Mouse (Mus musculus) forebrain, embryonic 11.5 days (tissue): ENCODE measurements around the gene Gm49361. TPM values are rescaled to one million over a fixed set of nuclear protein-coding genes. Genes with fewer than 3 reads are reported as not detected.
A peak's percentile ranks its signal among the peaks of the same experiment; 100 is the strongest.
"Not testable (repeated sequence)": the region's sequence is repeated elsewhere in the genome, so short reads cannot be mapped to it uniquely, and the experiment has no call there.

Experiments used
- ATAC-seq: fragments of 200-750 bp; cut with Nextera tagmentation; replicated peaks from 2 replicates; pipeline ENCODE4 v1.8.0; 2017; ENCODE audit warnings: moderate TSS enrichment; ENCODE audit not compliant: low FRiP score
- DNase-seq: peaks from one replicate; pipeline ENCODE4 v3.0.0-alpha.2; 2017; ENCODE audit warnings: low spot score
- H3K27ac ChIP-seq: fragments of 300-500 bp; sonication (generic); 2 replicates; pipeline ENCODE4 v1.5.1; 2014; ENCODE audit warnings: low read depth, low read length
- H3K27me3 ChIP-seq: fragments of 300-500 bp; sonication (generic); 2 replicates; pipeline ENCODE4 v1.6.1; 2014; ENCODE audit warnings: mild to moderate bottlenecking, low read length, mixed read lengths; ENCODE audit not compliant: control insufficient read depth, insufficient read depth
- H3K36me3 ChIP-seq: fragments of 300-500 bp; sonication (generic); 2 replicates; pipeline ENCODE4 v1.6.1; 2014; ENCODE audit warnings: mild to moderate bottlenecking, low read length, moderate library complexity, mixed read lengths; ENCODE audit not compliant: control insufficient read depth, insufficient read depth
- H3K4me1 ChIP-seq: fragments of 300-500 bp; sonication (generic); replicated peaks from 2 replicates; pipeline ENCODE4 v1.6.1; 2014; ENCODE audit warnings: low read length, mixed read lengths; ENCODE audit not compliant: control insufficient read depth, insufficient read depth
- H3K4me2 ChIP-seq: fragments of 300-500 bp; sonication (generic); 2 replicates; pipeline ENCODE4 v1.6.1; 2014; ENCODE audit warnings: low read depth, mild to moderate bottlenecking, low read length, moderate library complexity, mixed read lengths; ENCODE audit not compliant: severe bottlenecking
- H3K4me3 ChIP-seq: fragments of 300-500 bp; sonication (generic); 2 replicates; pipeline ENCODE4 v1.5.1; 2014; ENCODE audit warnings: low read depth, low read length
- H3K9ac ChIP-seq: fragments of 300-500 bp; sonication (generic); 2 replicates; pipeline ENCODE4 v1.6.1; 2014; ENCODE audit warnings: low read length
- H3K9me3 ChIP-seq: fragments of 300-500 bp; sonication (generic); 2 replicates; pipeline ENCODE4 v1.6.1; 2016; ENCODE audit warnings: low read length, mixed read lengths; ENCODE audit not compliant: control insufficient read depth
- WGBS: fragments of 180-500 bp; shearing (Covaris S2); extraction: QIAGEN DNeasy Blood & Tissue Kit; methylation state at CpG from one replicate; pipeline ENCODE4 v1.1.7; 2014; 5-methylcytosine and 5-hydroxymethylcytosine counted together
- polyA plus RNA-seq: library from polyadenylated mRNA; unstranded; fragments of >200 nt; fragmentation: Nextera tagmentation; extraction: Ambion mirVana; gene quantifications from 2 replicates; pipeline ENCODE4 v1.2.1, GENCODE M21; 2014

Gene Gm49361
- polyA plus RNA-seq, 1 experiment from 2014 or later = not detected

GRCm38 (mm10) chr14:57675481-57675880 is 70.4 kb downstream of the Gm49361 start:
- Histone ChIP-seq H3K36me3 (no peaks in the 10 kb centered on the region), H3K4me1 (no peaks in the 10 kb centered on the region), H3K27me3 (no peaks in the 10 kb centered on the region), H3K4me3 (no peak overlapping the region), H3K9me3 (no peaks in the 10 kb centered on the region), H3K4me2 (no peak overlapping the region), H3K9ac (no peak overlapping the region), H3K27ac (no peak overlapping the region)
- no peak for ATAC-seq
- DNase-seq = no peak
- WGBS = 62% methylated on average over 2 of the region's 2 CpGs

GRCm38 (mm10) chr14:57665628-57665950 is 80.3 kb downstream of the Gm49361 start:
- Histone ChIP-seq H3K9ac (peak overlapping the region; percentile 87), H3K4me2 (peak overlapping the region; percentile 91), H3K36me3 (no peaks in the 10 kb centered on the region), H3K27me3 (no peaks in the 10 kb centered on the region), H3K4me1 (no peaks in the 10 kb centered on the region), H3K9me3 (no peaks in the 10 kb centered on the region), H3K27ac (peak overlapping the region; percentile 96), H3K4me3 (peak overlapping the region; percentile 85)
- WGBS = 16% methylated on average over 10 of the region's 10 CpGs
- ATAC-seq = no peak
- no peak for DNase-seq

DNA sequence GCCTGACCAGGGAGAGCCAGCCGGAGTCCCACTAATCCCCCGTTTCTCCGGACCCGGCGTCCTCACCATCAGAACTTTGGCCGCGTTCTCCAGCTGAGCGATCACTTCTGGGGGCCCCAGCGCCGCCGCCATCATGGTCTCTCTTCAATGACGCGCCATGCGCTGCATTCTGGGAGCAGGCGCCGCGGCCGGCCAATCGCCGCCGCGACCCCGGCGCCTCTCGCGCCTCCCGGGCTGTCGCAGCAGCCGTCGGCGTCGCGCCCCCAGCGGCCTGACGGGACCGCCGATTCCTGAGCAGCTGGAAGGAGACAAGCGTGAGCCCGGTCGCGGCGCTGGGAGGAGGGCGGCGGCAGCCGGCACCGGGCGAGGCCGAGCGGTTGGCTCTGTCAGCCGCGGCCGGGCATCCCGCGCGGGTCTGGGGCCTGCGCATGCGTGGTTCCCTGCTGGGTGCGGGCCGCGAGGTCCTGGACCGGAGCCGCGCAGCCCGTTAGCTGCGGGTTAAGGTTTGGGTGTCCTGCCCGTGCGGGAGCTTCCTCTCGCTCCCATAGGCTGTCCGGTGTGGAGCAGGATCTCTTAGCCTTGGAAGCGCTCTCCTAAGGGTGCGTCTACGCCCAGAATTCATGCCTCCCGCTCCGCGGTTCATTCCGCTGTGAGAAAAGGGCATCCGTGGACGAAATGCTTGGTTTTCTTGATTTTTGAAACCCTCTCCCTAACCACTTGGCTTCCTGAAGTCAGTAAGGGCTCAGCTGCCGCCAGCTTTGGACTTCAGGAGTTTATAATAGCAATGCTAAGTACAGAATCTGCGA is 80.9 kb downstream of the Gm49361 start, which contains the start of gene Xpo4:
Gene Xpo4, minus strand, starts transcription at position 609 of the 806 bp plus-strand sequence.
- Histone ChIP-seq H3K4me3 (peak within 1 kb of the TSS; percentile 85), H3K27ac (peak within 1 kb of the TSS; percentile 96), H3K9me3 (no peaks in the 10 kb centered on the region), H3K9ac (peak within 1 kb of the TSS; percentile 87), H3K27me3 (no peaks in the 10 kb centered on the region), H3K4me2 (peak within 1 kb of the TSS; percentile 91), H3K36me3 (no peaks in the 10 kb centered on the region), H3K4me1 (no peaks in the 10 kb centered on the region)
- peak; percentile 93 for DNase-seq
- ATAC-seq = peak; percentile 94
- under 1% methylated on average over 78 of the region's 80 CpGs for WGBS

DNA sequence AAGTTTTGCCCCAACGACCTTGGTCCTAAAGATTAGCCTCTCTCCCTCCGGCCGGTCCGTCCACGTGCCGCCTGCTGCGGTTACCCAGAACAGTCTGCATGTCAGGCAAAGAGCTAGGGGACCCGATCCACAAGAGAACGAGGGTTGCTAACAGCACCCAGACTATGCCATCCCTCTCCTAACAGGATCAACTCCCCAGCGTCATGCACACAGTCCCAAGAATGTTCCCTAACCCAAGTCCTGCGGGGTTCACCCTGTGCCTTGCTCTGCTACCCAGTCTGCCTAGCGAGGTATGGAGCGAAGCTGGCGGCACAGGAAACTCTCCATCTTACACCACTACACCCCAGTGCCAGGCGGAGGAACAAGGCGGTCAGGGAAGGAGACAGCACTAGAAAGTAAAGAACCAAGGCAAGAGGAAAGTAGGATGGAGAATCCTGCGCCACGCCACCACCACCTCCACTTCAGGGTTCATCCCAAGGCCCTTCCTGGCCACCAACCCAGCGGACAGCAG is 81.5 kb downstream of the Gm49361 start:
- no peak for DNase-seq
- Histone ChIP-seq H3K4me3 (peak overlapping the region; percentile 85), H3K9me3 (no peaks in the 10 kb centered on the region), H3K4me1 (no peaks in the 10 kb centered on the region), H3K27me3 (no peaks in the 10 kb centered on the region), H3K27ac (peak overlapping the region; percentile 96), H3K36me3 (no peaks in the 10 kb centered on the region), H3K4me2 (peak overlapping the region; percentile 91), H3K9ac (peak overlapping the region; percentile 87)
- WGBS = under 1% methylated on average over 19 of the region's 19 CpGs
- peak; percentile 68 for ATAC-seq

DNA sequence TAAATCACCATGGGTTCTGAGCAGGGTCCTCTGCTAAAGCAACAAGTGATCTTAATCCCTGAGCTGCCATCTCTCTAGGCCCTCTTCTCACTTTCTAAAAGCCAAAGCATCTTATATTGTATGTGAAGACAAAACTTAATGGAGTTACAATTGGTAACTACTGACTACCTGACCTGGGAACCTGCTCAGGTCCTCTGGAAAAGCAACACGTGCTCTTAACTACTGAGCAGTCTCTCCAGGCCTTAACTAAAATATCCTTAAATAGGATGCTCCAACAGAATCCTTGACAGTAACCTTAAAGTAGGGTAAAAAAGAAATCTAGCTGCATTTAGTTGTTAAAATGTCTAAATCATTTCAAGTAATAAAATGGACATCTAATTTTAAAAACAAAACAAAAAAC is 82.3 kb downstream of the Gm49361 start:
- Histone ChIP-seq H3K9me3 (no peaks in the 10 kb centered on the region), H3K36me3 (no peaks in the 10 kb centered on the region), H3K9ac (peak overlapping the region; percentile 87; the same call in 1 of the 2 replicates), H3K4me3 (peak overlapping the region; percentile 85), H3K27me3 (no peaks in the 10 kb centered on the region), H3K27ac (no peak overlapping the region), H3K4me1 (no peaks in the 10 kb centered on the region), H3K4me2 (peak overlapping the region; percentile 91)
- 42% methylated on average over 1 of the region's 1 CpGs for WGBS
- no peak for ATAC-seq
- DNase-seq = no peak

- H3K4me3 ChIP-seq = no peak overlapping the region
- 92% methylated on average over 4 of the region's 4 CpGs for WGBS
These were observed 87.6 kb downstream of the Gm49361 start for GRCm38 (mm10) chr14:57658301-57658700.

GRCm38 (mm10) chr14:57657500-57657899 is 88.4 kb downstream of the Gm49361 start:
- ATAC-seq (no peak), DNase-seq (no peak)
- whole genome bisulfite sequencing = 100% methylated on average over 2 of the region's 2 CpGs
- H3K9me3 ChIP-seq = no peaks in the 10 kb centered on the region
- H3K4me1 ChIP-seq = no peaks in the 10 kb centered on the region
- H3K9ac ChIP-seq = no peak overlapping the region
- H3K4me2 ChIP-seq = no peak overlapping the region
- H3K27ac ChIP-seq = no peak overlapping the region
- H3K27me3 ChIP-seq = no peaks in the 10 kb centered on the region
- H3K4me3 ChIP-seq = no peak overlapping the region
- H3K36me3 ChIP-seq = no peaks in the 10 kb centered on the region

More at GRCm38 (mm10) chr14:57658301-57658700, 87.6 kb downstream of the Gm49361 start:
- no peaks in the 10 kb centered on the region for H3K36me3 ChIP-seq
- DNase-seq = no peak
- no peak overlapping the region for H3K27ac ChIP-seq
- H3K4me1 ChIP-seq = no peaks in the 10 kb centered on the region
- H3K9ac ChIP-seq = no peak overlapping the region
- no peaks in the 10 kb centered on the region for H3K27me3 ChIP-seq
- ATAC-seq = no peak
- H3K4me2 ChIP-seq = no peak overlapping the region
- no peaks in the 10 kb centered on the region for H3K9me3 ChIP-seq

DNA sequence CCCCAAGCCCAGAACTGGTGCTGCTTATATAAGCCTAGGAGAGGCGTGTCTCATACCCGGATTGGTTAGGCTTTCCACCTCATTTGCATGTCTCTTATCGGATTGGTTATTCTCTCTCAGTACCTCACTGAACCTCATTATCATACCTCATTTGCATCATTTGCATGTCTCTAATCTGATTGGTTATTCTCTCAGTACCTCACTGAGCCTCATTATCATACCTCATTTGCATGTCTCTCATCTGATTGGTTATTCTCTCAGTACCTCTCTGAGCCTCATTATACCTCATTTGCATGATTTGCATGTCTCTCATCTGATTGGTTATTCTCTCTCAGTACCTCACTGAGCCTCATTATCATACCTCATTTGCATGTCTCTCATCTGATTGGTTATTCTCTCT is 89.4 kb downstream of the Gm49361 start:
- not testable (repeated sequence) for ATAC-seq, H3K9me3 ChIP-seq, H3K4me1 ChIP-seq, H3K27me3 ChIP-seq, H3K36me3 ChIP-seq, H3K27ac ChIP-seq, H3K9ac ChIP-seq, H3K4me3 ChIP-seq, DNase-seq, H3K4me2 ChIP-seq
- WGBS = 94% methylated on average over 3 of the region's 3 CpGs

- Histone ChIP-seq H3K27ac (no peak overlapping the region), H3K27me3 (no peaks in the 10 kb centered on the region), H3K4me3 (no peak overlapping the region), H3K4me1 (no peaks in the 10 kb centered on the region), H3K9ac (no peak overlapping the region), H3K4me2 (no peak overlapping the region), H3K9me3 (no peaks in the 10 kb centered on the region), H3K36me3 (no peaks in the 10 kb centered on the region; the same call in 1 of the 2 replicates)
- ATAC-seq = no peak
- no peak for DNase-seq
These were observed 96.4 kb downstream of the Gm49361 start for GRCm38 (mm10) chr14:57649501-57649900.
